ENCODE assay signal across 9 mouse cellular contexts in the genomic region with DNA sequence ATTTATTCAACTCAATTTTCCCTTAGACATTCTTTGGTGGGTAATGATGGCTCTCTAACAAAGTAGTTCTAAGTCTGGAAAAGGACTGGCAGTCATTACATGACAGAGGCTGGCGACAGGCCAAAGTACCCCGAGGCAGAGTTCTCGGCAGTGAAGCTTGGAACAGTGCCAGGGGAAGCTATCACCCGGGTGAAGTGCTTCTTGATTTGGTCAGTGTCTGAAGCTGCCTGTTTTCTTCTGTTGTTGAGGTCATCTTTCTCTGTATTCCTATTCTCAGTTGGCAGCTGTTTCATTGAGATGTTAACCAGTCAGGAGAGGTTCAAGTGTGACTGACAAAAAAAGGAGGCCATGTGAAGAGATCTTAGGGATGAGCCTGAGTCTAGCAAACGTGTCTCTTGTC.
DNase-seq lines count a peak whose midpoint lies in the region; ATAC-seq lines count a peak whose summit lies in the region.
"Had no signal": no experiment of that assay in that cellular context is flagged by ENCODE, and none has a peak within 500 bp of the region (broad histone marks: within the 10 kb centered on the region; RNA-seq: fewer than 3 reads in every experiment).

No protein-coding gene starts in this region.

- DNase-seq in right cerebral cortex, postnatal 14 days = peak; percentile 44
- DNase-seq in right cerebral cortex, postnatal 25 days = no peak
- DNase-seq in heart, postnatal 10 days = peak; percentile 71 to 73
- peak; percentile 59 for DNase-seq in limb, embryonic 11.5 days (ENCODE audit: low spot score)
- peak; percentile 54 for DNase-seq in retina, embryonic 14.5 days (ENCODE audit: low spot score)
- no peak for DNase-seq in c-Kit-positive CD71-positive TER-119-positive erythroid progenitor cells, embryonic 14.5 days (ENCODE audit: low spot score)

- peaks cover 23% of the 10 kb centered on the region for H3K4me1 ChIP-seq in embryonic facial prominence, embryonic 13.5 days
- peaks cover 12% of the 10 kb centered on the region for H3K4me1 ChIP-seq in limb, embryonic 11.5 days (ENCODE audit: control insufficient read depth, insufficient read depth, low read length)
- H3K4me1 ChIP-seq: stomach, embryonic 15.5 days had no signal

- no peak overlapping the region for H3K4me2 ChIP-seq in embryonic facial prominence, embryonic 13.5 days
- no peak overlapping the region for H3K4me2 ChIP-seq in limb, embryonic 11.5 days (ENCODE audit: low read depth, severe bottlenecking)
- H3K4me2 ChIP-seq: stomach, embryonic 15.5 days had no signal

- no peak overlapping the region for H3K9ac ChIP-seq in embryonic facial prominence, embryonic 13.5 days
- H3K9ac ChIP-seq in limb, embryonic 11.5 days (ENCODE audit: low read length) = no peak overlapping the region
- H3K9ac ChIP-seq: stomach, embryonic 15.5 days had no signal

- WGBS in embryonic facial prominence, embryonic 13.5 days = 9% methylated on average over 5 of the region's 5 CpGs
- 14% methylated on average over 5 of the region's 5 CpGs for WGBS in limb, embryonic 11.5 days

- H3K27ac ChIP-seq in embryonic facial prominence, embryonic 13.5 days = peak overlapping the region; percentile 55
- no peak overlapping the region for H3K27ac ChIP-seq in limb, embryonic 11.5 days (replicated peaks; ENCODE audit: low read depth, low read length)
- H3K27ac ChIP-seq: stomach, embryonic 15.5 days had no signal

- H3K9me3 ChIP-seq in embryonic facial prominence, embryonic 13.5 days = no peaks in the 10 kb centered on the region
- H3K9me3 ChIP-seq in limb, embryonic 11.5 days (ENCODE audit: control insufficient read depth, low read length) = no peaks in the 10 kb centered on the region
- H3K9me3 ChIP-seq: stomach, embryonic 15.5 days had no signal

- intact Hi-C loops in heart, postnatal 10 days (cut with DNase I) = no loop called here

- no peak overlapping the region for H3K4me3 ChIP-seq in embryonic facial prominence, embryonic 13.5 days
- H3K4me3 ChIP-seq in limb, embryonic 11.5 days (ENCODE audit: low read depth, low read length) = no peak overlapping the region
- H3K4me3 ChIP-seq: stomach, embryonic 15.5 days had no signal

- H3K36me3 ChIP-seq in embryonic facial prominence, embryonic 13.5 days = no peaks in the 10 kb centered on the region
- no peaks in the 10 kb centered on the region for H3K36me3 ChIP-seq in limb, embryonic 11.5 days (ENCODE audit: control insufficient read depth, insufficient read depth, low read length)
- H3K36me3 ChIP-seq: stomach, embryonic 15.5 days had no signal

- H3K27me3 ChIP-seq in embryonic facial prominence, embryonic 13.5 days = no peaks in the 10 kb centered on the region
- no peaks in the 10 kb centered on the region for H3K27me3 ChIP-seq in limb, embryonic 11.5 days (ENCODE audit: control insufficient read depth, insufficient read depth, low read length)
- H3K27me3 ChIP-seq: stomach, embryonic 15.5 days had no signal

- ATAC-seq in embryonic facial prominence, embryonic 13.5 days (ENCODE audit: insufficient number of reproducible peaks, insufficient read depth, low FRiP score, low TSS enrichment, low read depth) = no peak
- no peak for ATAC-seq in limb, embryonic 11.5 days (ENCODE audit: insufficient number of reproducible peaks, low FRiP score, low TSS enrichment, low read depth)
- ATAC-seq in megakaryocyte-erythroid progenitor cell, adult 5-6 weeks (replicated peaks; ENCODE audit: low FRiP score, low TSS enrichment, poor library complexity, severe bottlenecking) = no peak

Comparison
In these comparisons a context has a peak if more than half of its experiments do, and no peak if none do; other contexts are left out.
1. DNase-seq: peak in right cerebral cortex, postnatal 14 days (single experiment), heart, postnatal 10 days (2 of 2), limb, embryonic 11.5 days (single experiment) and retina, embryonic 14.5 days (single experiment); none in right cerebral cortex, postnatal 25 days (single experiment) and c-Kit-positive CD71-positive TER-119-positive erythroid progenitor cells, embryonic 14.5 days (single experiment).